Mouse (Mus musculus): Measurements from ENCODE around the gene Cracr2a.

Cracr2a gene

DNA sequence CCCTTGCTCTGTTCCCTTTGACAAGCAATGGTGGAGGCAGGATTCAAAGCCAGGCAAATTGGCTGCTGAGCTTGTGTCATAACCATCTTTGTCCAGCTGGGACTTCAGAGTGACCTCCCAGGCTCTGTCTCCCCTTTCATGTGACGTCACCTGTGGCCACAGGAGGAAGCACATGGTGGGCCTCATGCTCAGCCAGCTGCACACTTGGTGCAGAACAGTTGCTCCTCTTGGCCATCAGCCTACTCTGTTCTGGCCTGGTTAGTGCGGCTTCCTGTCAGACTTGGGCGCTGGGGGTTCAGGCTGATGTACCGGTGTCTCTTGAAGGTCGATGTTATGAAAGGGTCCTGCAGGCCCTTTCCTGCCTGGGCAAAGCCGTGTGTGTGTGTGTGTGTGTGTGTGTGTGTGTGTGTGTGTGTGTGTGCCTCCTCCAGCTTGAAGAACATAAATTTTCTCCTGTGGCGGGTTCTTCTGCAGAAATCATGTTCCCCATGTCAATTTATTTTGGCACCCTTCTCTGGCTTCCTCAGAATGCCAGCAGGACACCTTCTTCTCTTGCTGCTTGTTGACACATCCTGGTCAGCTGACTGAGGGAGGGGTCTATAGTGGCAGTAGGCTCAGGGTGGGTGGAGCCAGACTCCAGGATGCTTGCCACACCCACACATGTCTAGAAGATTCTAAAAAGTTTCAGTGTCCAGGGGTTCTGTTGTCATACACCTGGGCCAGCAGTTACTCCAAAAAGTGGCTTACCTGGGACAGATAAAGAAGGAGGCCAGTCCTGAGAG, 5.0 kb downstream of the Cracr2a start:
- peak; percentile 18 for DNase-seq (ENCODE audit: low read depth, low spot score)

DNA sequence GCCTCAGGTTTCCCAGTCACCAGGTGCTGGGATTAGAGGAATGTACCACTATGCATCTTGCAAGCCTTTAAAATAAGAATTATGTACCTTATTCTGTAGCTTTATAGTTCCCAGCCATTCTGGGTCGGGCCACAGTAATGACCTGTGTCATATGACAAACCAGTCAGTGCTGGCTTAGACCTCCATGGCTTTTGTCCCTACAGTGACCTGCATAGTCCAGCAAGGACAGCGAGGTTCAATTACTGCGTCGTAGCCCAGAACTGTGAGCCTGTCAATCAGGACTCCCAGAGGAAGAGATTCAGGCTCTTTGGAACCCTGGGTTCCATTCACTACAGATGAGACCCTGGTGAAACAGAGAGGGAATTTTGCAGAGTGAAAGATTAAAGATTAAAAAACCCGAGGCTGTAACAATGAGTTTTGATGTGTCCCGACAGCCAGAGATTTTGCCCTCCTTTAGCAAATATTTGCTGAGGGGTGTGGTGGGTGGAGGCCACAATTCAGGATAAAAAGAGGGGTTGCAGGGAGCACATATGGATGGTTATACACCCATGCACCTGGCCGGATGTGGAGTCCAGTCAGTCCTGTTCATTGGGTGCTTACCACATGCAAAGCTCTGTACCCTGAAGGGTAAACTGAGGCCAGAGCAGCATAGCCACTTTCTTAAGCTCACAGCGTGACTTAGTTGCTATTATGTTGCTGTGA, 10.9 kb downstream of the Cracr2a start:
- DNase-seq (ENCODE audit: low read depth, low spot score): no peak

DNA sequence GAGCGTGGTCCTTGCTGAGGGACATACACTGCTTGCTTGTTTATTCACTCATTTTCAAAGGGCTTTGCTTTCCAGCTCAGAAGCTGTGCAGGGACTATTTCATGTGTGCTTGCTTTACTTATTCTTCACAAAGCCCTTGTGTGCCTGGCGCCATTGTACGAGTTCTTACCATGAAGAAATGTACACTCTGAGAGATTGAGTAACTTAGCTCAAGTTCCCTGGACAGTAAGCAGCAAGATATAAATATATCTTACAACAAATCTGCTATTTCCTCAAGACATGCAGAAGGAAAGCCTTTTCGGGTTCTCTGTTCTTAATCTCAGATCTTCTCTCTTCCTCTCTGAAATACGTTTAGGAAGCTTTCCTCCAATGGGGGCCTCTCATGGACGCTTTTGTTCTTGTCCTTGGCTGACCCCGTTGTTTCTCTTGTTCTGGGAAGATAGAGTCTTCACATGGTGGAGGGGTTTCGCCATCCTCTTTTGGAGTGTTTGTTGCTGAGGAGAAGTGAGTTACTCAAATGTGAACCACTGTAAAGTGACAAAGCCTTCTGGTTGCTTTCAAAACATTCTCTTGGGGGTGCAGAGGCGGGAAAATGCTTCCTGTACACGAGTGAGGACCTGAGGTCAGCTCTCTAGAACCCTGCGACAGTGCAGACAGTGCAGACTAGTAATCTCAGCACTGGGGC, 12.8 kb downstream of the Cracr2a start:
- DNase-seq (ENCODE audit: low read depth, low spot score): no peak

DNA sequence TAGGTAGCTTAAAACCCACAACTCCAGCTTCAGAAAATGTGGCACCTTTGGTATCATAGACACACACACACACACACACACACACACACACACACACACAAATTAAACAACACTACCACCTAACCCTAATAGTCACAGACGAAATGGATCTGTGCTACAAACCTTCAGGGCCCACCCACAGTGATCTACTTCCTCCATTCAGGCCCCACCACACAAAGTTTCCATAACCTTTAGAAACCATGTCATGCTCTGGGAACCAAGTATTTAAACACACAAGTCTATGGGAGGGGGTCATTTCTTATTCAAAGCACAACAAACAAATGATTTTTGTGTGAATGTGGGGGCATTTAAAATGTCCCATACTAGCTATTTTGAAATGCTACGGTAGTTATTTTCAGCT, 14.1 kb downstream of the Cracr2a start:
- DNase-seq (ENCODE audit: low read depth, low spot score): no peak

- no peak for DNase-seq (ENCODE audit: low read depth, low spot score)
These were observed 16.6 kb downstream of the Cracr2a start for GRCm38 (mm10) chr6:127577688-127578087.

GRCm38 (mm10) chr6:127578316-127578715, 17.2 kb downstream of the Cracr2a start:
- DNase-seq (ENCODE audit: low read depth, low spot score): no peak

DNA sequence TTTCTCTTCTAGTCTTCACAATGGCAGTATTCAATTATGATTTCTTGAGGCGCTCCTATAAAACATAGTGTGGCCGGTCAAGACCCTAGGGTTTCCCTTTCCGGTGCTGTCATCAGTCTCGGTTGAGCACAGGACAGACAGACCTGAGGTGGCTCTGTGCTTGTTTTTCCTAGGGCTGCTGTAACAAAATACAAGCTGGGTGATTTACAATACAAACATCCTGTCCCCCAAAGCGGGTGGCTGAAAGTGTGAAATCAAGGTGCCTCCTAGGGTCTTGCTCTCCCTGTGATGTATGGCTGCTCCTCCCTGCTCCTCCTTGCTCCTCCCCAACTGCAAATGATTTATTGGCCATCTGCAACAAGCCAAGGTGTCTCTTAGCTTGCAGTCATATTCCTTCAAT, 17.7 kb downstream of the Cracr2a start:
- no peak for DNase-seq (ENCODE audit: low read depth, low spot score)

DNA sequence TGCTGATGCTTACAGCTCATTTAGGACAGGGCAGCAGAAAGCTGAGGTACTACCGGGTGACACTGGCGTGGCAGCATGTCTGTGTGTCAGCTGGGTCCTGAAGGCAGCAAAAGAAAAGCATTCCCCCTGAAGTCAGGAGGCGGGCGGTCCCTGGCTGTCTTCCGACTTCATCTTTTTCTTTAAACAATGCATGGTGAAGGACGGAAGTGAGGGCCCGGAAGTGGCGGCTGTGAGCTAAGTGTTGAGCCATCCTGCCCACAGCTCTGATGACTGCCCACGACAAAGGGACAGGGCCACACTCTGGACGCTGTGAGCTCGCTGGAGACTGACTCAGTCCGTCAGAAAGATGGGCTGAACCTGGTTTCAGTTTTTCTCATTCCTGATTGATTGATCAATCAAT, 20.8 kb downstream of the Cracr2a start:
- no peak for DNase-seq (ENCODE audit: low read depth, low spot score)

GRCm38 (mm10) chr6:127582391-127583176, 21.4 kb downstream of the Cracr2a start:
- peak; percentile 82 for DNase-seq (ENCODE audit: low read depth, low spot score)

GRCm38 (mm10) chr6:127591467-127591866, 30.3 kb downstream of the Cracr2a start:
- DNase-seq (ENCODE audit: low read depth, low spot score): no peak

DNA sequence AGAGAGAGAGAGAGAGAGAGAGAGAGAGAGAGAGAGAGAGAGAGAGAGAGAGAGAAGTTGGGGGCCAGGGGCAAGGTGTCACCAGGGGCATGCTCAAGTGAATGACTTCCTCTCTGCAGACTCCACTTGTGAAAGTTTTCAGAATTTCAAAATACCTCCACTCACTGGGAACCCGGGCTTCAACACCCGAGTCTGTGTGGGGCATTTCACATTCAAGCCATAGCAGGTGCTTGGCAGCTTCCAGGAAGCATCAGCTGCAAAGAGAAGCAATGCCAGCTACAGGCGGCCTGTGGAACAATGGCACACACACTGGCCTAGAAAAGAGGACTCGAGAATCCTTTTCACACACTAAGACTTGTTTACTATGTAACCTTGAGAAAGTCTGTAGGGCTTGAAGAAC, 32.3 kb downstream of the Cracr2a start:
- no peak for DNase-seq (ENCODE audit: low read depth, low spot score)

- no peak for DNase-seq (ENCODE audit: low read depth, low spot score)
These were observed 38.1 kb downstream of the Cracr2a start for GRCm38 (mm10) chr6:127599280-127599679.

GRCm38 (mm10) chr6:127605067-127606025, 44.2 kb downstream of the Cracr2a start:
- no peak for DNase-seq (ENCODE audit: low read depth, low spot score)

DNA sequence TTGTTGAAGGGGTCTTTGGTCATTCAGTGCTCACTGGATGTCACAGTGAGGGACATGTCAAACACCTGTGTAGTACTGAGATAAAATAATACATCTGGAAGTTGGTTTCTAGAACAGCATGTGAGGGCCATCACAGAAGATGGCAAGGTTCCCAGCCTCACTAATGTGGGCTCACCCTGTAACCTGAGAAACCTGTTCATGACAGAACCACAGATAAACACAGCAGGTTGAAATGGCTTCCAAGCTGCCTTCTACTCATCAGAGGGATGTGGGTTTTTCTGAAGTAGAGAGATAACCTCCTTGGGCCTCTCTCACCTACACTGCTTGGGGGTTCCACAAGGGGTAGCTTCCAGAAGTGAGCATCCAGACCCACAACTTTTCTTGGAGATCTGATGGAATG, 48.5 kb downstream of the Cracr2a start:
- DNase-seq (ENCODE audit: low read depth, low spot score): no peak

GRCm38 (mm10) chr6:127611216-127611615, 50.1 kb downstream of the Cracr2a start:
- no peak for DNase-seq (ENCODE audit: low read depth, low spot score)

GRCm38 (mm10) chr6:127614083-127614984, 53.2 kb downstream of the Cracr2a start:
- DNase-seq (ENCODE audit: low read depth, low spot score): peak; percentile 79

DNA sequence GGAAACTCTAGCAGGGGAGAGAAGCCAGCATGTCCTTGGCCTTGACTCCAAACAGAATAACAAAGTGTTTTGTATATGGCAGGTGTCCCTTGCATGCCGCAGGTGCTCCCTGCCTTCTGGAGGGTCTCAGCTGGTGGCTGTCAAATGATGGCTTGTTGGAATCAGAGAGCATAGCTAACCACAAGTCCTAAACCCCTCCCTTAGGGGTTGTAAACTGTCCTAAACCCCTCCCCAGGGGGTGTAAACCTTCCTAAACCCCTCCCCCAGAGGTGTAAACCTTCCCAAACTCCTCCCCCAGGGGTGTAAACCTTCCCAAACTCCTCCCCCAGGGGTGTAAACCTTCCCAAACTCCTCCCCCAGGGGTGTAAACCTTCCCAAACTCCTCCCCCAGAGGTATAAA, 55.5 kb downstream of the Cracr2a start:
- DNase-seq (ENCODE audit: low read depth, low spot score): peak; percentile 78

DNA sequence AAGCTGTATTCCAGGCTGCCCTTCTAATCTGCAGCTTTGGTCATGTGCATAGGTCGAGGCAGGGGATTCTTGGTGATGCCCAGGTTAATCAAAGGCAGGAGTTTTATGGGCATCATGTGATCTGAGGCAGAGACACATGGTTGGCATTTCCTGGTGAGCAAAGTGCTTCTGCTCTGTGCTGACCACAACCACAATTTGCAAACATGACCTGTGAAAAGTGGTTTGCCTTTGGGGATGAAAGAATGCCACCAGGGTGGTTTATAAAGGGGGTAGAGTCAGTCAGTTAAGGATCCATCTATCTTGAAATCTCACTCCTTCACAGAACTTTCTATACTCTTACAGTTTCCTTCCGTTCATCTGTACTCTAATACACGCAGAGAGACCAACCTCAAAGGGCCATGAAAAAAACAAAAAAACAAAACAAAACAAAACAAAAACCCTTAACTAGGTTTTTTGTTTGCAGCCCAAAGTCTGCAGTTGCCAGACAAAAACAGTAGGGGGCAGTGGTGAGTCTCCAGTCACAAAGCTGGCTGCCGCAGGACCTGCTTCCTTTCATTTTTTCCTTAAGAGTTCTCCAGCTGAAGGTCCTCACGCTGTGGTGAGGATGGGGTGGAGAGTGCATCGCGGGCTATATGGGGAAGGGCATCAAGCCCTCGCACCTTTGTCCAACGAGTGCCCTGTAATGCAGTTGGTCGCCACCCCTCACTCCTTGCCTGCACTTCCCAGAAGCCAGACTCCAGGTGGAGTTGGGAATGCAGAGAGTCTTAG, 56.3 kb downstream of the Cracr2a start:
- DNase-seq (ENCODE audit: low read depth, low spot score): peak; percentile 70

DNA sequence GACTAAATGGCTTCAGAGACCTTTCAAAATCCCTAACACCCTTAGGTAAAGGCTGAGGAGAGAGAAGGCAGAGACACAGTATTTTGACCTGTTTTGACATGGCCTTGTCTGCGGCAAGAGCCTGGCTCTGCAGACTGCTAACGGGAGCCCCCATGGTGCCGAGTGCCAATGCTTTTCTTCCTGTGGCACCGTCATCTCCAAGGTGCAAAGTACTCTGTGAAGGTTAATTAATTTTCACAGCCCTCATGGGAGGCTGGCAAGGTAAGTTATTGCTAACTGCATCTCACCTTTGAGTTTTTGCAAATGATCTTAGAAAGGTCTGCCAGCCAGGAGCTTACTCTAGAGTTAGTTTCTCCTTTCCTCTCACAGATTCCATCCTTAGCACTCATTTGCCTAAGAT, 57.5 kb downstream of the Cracr2a start:
- DNase-seq (ENCODE audit: low read depth, low spot score): no peak
